Mouse (Mus musculus): ENCODE data around the gene Laptm5.

Gene Laptm5

DNA sequence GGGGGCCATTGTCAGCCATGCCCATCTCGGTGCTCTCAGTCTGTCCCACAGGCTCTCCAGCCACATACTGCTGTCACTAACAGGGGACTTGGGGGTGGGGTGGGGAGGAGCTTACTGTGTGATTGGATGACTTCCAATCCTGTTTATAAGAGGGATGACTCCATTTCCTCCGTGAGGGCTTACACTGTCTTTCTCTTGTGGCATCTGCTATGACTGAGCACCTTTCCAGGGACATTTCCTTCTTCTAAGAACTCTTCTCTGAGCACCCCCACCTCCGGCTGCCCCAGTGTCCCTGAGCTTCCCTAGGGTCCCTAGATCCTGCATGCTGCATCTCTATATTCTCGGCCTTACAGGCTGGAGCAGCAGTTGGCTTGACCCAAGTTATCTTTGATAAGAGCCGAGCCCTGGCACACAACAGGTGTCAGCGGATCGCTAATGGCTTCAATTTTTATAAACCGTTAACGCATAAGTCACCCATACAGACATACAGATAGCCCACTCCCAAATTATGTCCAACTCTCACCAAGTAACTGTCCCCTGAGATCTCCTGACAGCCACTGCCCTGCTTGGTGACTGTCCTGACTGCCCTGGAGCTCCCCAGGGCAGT is 6.9 kb downstream of the Laptm5 start:
- in situ Hi-C loops (cut with MboI) = no loop called here

GRCm38 (mm10) chr4:130920951-130921693 is 8.2 kb downstream of the Laptm5 start:
- in situ Hi-C loops (cut with MboI) = no loop called here

GRCm38 (mm10) chr4:130921986-130922385 is 9.1 kb downstream of the Laptm5 start:
- in situ Hi-C loops (cut with MboI) = no loop called here

GRCm38 (mm10) chr4:130926274-130926673 is 13.3 kb downstream of the Laptm5 start:
- in situ Hi-C loops (cut with MboI) = no loop called here

- in situ Hi-C loops (cut with MboI) = no loop called here
Observed at GRCm38 (mm10) chr4:130927821-130928220, 14.9 kb downstream of the Laptm5 start.

- in situ Hi-C loops (cut with MboI) = loop anchor here (5.0 kb wide), 1 partner anchor 40 kb away; no protein-coding TSS in a partner anchor
Observed at GRCm38 (mm10) chr4:130942644-130943043, 29.7 kb downstream of the Laptm5 start.

- in situ Hi-C loops (cut with MboI) = loop anchor here (5.0 kb wide), 1 partner anchor 42 kb away; no protein-coding TSS in a partner anchor
Observed at GRCm38 (mm10) chr4:130944112-130944511, 31.2 kb downstream of the Laptm5 start, which contains the start of gene Matn1. Matn1 (plus strand) TSS chr4:130944385.

GRCm38 (mm10) chr4:130944779-130945178 is 31.9 kb downstream of the Laptm5 start:
- in situ Hi-C loops (cut with MboI) = loop anchor here (5.0 kb wide), 2 partner anchors 42 to 157 kb away; no protein-coding TSS in a partner anchor

- in situ Hi-C loops (cut with MboI) = loop anchor here (5.0 kb wide), 1 partner anchor 160 kb away; no protein-coding TSS in a partner anchor
Observed at GRCm38 (mm10) chr4:130947094-130947647, 34.2 kb downstream of the Laptm5 start.

DNA sequence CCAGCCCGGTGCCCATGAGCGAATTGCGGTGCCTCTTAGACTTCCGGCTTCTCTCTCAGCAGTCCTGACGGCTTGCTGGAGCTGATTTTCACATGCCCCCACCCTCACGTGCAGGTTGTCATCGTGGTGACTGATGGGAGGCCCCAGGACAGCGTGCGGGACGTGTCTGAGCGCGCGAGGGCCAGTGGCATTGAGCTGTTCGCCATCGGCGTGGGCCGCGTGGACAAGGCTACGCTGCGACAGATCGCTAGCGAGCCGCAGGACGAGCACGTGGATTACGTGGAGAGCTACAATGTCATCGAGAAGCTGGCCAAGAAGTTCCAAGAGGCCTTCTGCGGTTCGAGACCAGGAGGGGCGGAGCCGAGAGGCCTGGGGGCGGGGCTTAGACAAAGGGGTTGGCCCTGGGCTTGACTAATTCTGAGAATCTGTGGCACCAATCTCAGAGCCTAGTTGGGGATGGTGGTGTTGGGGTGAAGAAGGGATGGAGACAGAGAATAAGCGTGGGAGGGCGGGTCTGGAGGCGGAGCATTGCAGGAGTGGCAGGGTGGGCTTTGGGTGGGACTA is 37.0 kb downstream of the Laptm5 start:
- in situ Hi-C loops (cut with MboI) = loop anchor here (5.0 to 10.0 kb wide), 2 partner anchors 163 to 885 kb away; partner anchors contain the start of gene Ptpru

- in situ Hi-C loops (cut with MboI) = loop anchor here (10.0 kb wide), 1 partner anchor 882 kb away; the partner anchor contains the start of gene Ptpru
Observed at GRCm38 (mm10) chr4:130952531-130952930, 39.6 kb downstream of the Laptm5 start.

- in situ Hi-C loops (cut with MboI) = loop anchor here (10.0 kb wide), 1 partner anchor 878 kb away; the partner anchor contains the start of gene Ptpru
Observed at GRCm38 (mm10) chr4:130957156-130957555, 44.2 kb downstream of the Laptm5 start.

DNA sequence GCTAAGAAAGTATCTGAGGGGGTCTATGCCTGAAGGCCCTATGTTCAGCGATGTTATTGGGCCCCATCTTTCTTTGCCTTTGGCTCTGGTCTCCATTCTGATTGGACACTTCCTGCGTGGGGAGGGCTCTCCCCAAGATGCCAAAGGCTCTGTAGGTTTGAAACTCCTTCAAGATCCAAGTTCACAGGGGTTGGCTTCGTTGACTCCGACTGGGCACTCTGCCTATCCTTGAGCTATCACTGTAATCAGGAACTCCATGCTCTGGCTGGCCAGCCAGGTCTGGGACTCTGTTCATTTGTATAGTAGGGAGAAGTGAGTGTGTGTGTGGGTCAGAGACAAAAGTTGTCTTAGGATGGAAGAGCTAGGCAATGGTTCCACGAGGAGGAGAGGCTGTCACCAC is 45.9 kb downstream of the Laptm5 start:
- in situ Hi-C loops (cut with MboI) = loop anchor here (10.0 kb wide), 1 partner anchor 876 kb away; the partner anchor contains the start of gene Ptpru

DNA sequence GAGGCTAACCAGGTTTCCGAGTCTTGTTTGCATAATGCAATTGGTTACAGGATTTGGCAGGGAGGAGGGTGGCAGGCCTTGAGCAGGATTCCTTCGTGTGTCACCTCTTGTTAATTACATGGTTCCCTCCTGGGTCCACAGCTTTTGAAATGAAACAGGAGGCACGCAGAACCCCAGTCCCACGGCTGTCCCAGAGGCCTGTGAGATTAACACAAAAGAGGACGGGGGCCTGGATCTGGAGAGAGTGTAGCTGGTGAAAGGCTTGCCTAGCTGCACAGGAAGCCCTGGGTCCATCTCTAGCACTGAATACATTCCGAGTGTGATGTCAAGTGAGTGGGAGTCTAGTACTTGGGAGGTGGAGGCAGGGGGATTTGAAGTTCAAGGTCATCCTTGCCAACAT is 46.8 kb downstream of the Laptm5 start:
- in situ Hi-C loops (cut with MboI) = loop anchor here (10.0 kb wide), 1 partner anchor 875 kb away; the partner anchor contains the start of gene Ptpru

DNA sequence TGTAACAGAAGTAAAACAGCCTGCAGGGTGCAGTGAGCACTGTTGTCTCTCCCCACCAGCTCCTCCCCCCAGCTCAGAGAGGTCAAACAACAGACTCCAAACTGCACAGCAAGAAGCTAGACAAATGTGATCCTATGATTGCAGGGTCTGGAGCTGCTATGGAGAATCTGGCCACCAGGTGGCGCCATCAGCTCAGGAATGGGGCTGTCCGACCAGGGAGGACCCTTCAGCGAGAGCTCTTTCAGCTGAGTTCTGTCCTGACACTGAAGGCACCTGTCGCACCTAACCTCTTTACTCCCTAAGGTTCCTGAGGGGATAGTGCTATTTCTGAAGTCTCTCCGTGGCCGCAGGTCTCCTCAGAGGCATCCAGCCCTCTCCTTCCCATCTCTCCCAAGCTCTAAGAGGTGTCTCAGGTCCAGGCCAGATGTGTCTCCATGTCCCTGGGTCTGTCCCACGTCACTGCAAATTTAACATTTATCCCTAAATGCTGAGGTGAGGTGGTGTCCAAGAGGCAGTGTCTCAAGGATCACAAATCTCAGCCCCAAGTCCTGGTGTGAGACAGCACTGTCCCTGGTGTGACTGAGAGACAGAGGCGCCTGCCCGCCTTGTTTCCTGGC is 47.3 kb downstream of the Laptm5 start:
- in situ Hi-C loops (cut with MboI) = no loop called here

GRCm38 (mm10) chr4:130971278-130971677 is 58.4 kb downstream of the Laptm5 start:
- in situ Hi-C loops (cut with MboI) = no loop called here

GRCm38 (mm10) chr4:130972421-130972829 is 59.5 kb downstream of the Laptm5 start:
- in situ Hi-C loops (cut with MboI) = no loop called here

GRCm38 (mm10) chr4:130973332-130974263 is 60.7 kb downstream of the Laptm5 start:
- in situ Hi-C loops (cut with MboI) = no loop called here

DNA sequence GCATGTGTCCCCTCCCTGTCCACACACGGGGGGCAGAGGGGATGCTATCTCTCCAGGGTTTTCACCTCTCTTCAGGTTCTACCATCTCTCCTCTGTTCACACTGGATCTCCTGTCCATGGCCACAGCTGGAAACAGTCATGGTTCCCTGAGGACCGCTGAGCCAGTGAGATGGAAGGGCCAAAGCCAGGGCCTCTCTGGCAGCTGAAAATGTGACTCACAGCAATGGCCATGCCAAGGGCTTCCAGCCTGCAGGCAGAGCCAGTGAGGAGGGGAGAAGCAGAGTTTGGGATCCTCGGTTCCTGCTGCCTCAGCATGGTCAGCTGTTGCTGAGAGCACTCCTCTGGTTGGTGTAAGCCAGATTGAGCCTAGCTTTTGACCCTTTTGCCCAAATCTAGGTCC is 66.1 kb downstream of the Laptm5 start:
- in situ Hi-C loops (cut with MboI) = no loop called here

DNA sequence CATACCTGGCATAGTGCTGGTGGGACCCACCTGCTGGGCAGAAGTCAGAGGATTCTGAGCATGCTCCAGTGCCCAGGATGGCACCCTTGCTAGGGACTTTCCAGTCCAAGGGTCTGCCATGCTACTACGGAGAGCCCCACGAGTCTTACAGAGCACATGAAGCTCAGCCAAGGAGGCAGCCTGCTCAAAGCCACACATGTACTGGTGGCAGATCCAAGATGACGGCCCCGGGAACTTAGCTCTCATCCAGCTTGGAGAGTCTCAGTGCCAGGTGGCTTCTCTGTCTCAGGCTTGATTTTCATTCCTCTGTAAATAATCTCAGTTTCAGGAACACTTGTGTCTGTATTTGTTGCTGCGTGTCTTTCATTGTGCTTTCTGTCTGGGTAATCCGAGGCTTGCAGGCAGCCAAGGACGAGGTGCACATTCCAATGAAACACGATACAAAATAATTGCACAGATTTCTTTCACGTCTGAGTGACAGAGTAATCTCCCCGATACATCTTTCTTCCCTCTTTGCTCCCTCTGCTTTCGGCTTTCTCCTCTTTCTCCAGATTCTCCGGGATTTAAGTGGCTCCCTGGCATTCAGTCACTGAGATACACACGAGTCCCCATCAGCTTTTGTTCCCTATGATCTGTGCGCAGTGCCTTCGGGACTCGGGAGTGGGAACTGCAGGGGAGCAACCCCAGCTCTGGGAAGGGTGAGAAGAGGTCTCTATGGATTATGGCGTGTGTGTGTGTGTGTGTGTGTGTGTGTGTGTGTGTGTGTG is 71.7 kb downstream of the Laptm5 start:
- in situ Hi-C loops (cut with MboI) = no loop called here

All from mature B cell (primary cell).